Mouse (Mus musculus): Measurements from ENCODE around the gene Erc2.

Gene Erc2

GRCm38 (mm10) chr14:27948391-27948790 is 326.2 kb downstream of the Erc2 start:
- no peak for DNase-seq

- no peak for DNase-seq
Measured at GRCm38 (mm10) chr14:27953814-27954213, 331.6 kb downstream of the Erc2 start.

DNA sequence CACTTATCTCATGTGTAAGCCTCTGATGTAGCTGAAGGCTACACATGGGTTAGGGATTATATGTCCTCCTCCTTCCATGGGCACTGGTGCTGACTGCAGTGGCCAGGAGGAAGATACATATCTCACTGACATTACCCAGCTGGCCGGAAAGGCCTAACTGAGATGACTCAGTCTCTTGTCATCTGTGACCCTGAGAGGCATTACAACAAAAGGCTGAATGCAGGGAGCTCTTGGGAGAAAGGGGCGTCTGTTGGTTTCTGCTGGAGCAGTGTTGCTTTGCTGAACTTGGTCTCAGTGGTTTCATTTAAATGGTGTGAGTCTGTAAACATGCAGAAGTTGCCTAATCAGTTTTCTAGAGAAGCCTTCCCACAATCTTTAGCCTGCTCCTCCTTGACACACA is 334.6 kb downstream of the Erc2 start:
- no peak for DNase-seq

DNA sequence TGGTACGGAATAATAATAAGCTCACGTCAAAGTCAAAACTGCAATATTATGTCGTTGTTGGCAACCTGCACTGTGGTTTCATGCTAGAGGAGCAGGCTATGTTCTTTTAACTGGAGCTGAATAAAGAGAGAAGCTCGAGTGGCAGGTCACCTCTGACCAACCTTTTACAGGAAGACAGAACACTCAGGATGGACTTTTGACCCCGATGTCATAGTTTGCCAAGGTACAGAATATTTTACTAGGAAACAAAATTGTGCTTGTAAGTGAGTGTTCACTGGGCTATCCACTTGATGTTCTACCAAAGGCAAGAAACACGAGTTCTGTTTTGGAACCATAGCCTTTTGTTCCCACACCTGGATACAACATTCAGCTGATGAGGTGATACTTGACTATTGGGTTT is 351.5 kb downstream of the Erc2 start:
- no peak for DNase-seq

GRCm38 (mm10) chr14:27975661-27976060 is 353.4 kb downstream of the Erc2 start:
- DNase-seq = no peak

DNA sequence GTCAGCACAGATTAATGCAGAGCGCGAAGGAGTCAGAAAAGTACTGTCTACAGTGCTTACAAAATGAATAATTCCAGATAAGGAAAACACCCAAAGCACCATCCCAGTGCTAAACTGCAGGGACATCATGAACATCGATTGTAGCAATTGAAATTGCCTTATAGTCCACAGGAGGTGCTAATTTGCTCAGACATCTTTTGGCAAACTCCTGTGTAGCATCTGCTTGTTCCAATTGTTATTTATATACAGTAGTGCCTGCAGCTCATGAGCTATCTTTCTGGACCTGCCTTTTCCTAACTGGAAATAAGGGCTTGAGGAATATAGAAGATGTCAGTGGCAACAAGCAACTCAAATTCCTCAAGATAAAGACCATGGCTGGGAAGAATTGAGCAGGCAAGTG is 362.5 kb downstream of the Erc2 start:
- peak; percentile 11 to 14 for DNase-seq

DNA sequence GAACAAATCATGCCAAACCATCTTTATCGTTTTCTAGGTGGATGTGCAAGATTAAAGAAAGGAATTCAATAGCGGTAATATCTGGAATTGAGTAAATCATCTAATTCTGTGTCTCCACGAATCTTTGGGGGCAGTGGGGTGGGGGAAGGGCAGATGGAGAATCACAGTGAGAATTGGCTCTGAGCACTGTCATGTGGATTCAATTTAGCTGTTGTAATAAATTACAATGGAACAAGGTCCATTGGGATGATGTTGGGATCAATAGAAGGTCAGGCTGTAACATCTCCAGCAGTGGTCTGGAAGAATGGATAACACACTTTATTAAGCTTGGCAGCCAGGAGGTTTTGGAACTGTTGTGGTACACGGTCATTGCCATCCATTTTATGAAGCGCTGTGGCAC is 363.0 kb downstream of the Erc2 start:
- DNase-seq = no peak

DNA sequence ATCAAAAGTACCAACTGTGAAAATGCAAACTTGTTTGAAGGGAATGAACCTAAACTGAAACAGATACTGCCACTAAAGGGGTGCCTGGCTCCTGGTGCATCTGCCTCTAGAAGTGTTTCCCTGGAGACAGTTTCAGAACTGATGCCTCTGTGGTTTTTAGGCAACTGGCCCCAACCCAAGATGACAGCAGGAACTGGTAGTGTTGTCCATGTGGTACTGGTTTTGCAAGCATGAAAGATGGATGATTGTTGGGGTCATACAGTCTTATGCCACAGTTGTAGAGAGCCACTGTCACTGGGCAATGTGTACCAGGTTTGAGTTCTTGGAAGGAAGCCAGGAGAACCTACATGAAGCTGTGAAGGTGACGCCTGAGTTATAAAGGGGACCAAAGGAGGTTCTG is 365.2 kb downstream of the Erc2 start:
- DNase-seq = no peak

DNA sequence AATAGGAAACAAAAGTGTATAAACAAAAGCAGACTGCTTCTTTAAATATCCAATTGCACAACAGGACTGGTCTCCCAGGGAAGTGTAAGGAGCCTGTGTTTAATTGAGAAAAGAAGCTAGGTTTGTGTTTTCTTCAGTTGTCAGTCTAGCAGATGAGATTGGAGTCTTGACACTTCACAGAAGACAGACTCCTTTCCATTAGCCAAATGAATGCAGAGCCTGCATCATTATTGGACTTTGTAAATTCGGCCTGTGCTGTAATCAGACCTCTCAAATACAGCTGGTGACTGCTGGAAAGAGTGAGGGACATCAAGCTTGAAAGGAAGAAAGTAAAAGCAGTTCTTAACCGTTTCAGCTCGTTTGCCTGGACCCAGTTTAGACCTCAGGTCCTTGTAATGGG is 376.3 kb downstream of the Erc2 start:
- no peak for DNase-seq

DNA sequence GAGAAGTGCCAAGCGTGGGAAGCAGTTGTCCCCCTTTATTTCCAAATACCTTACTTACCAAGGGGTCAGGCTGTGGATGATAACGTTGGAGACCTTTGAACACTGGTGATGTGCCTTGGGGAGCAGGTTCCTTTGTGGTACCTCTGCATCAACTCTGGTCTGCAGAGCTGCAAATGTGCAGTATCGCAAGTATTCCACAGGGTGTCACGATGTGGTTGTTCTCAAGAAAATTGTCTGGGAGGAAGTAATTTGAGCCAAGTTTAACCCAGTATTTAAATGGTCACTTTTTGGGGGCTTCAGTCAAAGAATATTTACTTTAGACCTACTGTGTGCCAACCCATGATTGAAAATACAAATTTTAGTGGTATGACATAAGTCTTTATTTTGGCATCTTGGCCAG is 381.8 kb downstream of the Erc2 start:
- DNase-seq = no peak

GRCm38 (mm10) chr14:28010536-28011280 is 388.5 kb downstream of the Erc2 start:
- DNase-seq = no peak

GRCm38 (mm10) chr14:28023199-28023598 is 401.0 kb downstream of the Erc2 start:
- DNase-seq = peak; percentile 23 to 32

DNA sequence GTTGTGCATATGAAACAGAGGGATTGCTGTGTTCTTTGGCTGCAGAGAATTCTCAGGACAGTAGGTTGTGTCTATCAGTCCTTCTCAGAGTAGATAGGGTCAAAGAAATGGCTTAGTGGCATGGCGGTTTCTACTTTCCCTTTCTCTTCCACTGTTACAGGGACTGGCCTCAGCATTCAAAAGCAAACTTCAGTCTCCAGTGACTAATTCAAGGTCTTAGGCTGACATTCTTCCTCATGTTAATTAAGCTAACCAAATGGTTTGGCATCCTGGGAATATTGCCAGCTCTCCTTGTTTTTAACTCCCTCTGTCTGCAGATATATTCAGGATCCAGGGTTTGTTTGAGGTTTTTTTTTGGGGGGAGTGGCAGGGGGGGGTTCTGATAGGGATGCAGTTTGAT is 408.6 kb downstream of the Erc2 start:
- no peak for DNase-seq

GRCm38 (mm10) chr14:28035013-28035412 is 412.8 kb downstream of the Erc2 start:
- no peak for DNase-seq

- DNase-seq = no peak
Measured at GRCm38 (mm10) chr14:28043095-28043494, 420.9 kb downstream of the Erc2 start.

- DNase-seq = no peak
Measured at GRCm38 (mm10) chr14:28051646-28052045, 429.4 kb downstream of the Erc2 start.

DNA sequence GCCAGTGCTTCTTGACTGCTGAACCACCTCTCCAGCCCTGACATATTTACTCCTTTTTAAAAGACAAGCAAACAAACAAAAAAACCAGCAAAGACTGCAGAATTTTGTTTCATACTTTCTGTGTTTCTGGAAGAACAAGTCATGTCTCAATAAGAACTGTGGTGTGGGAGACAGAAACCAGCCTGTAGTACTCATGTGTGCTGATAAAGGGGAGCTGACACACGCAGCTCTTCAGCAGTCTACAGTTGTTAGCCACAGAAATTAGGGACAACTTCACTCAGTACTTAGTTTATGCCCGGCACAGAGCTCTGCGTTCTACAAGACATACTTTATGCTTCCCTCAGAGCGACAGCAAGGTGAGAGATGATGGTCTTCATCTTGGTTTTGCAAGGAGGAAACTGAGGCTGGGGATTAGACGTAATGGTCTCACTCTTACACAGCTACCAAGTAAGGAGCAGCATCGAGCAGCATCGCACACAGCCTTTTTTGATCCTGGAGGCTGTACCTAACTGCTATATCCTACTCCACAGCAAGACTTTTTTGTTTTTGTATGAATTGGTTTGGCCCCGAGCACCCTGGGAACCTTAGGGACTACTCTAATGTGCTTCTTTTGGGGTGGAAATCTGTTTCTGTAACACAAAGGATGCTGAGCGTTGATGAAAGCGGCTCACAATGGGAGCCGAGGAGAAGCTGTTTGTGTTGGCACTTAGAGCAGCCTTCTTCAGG is 435.1 kb downstream of the Erc2 start:
- no peak for DNase-seq

DNA sequence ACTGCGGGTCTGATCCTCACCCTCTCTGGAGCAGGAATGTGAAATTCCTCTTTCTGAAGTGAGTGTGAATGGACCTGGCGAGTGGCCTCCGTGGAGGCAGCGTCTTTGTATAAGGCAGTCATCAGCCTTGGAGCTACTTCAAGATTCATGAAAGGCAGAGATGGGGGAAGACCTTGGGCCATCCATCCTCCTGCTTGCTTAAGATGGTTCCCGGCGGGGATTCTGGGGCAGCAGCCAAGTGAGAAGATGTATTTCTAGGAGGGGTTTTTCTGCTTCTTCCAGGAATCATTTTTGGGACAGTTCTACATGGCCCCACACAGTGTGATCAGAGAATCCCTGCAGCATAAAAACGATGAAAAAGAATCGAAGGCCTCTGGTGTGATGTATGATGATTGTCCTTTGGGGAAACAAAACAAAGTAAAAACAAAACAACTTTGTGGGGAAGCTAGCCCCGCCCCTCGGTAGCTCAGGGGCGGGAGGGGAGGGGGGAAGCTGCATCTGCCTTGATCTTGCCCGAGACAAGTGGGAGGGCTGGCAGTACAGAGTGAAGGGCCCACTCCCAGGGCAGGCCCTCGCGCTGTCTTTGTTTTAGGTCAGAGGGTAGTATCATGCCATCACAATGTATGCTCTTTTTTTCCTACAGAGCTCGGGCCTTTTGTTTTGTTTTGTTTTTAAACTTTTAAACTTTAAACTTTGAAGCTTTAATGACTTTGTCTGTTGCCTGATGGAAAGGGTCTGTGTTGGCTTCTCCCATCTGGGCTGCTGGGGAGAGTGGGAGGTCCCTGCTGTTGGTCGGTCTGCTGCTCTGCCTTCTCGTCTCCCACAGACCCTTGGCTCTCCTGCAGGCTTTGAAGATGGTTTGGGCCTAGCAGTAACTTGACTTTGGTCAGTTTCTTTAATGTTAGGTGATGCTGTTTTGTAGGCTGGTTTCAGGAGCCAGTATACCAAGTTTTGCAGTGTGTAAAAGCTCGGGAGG is 435.9 kb downstream of the Erc2 start:
- no peak for DNase-seq

GRCm38 (mm10) chr14:28060891-28061290 is 438.7 kb downstream of the Erc2 start:
- DNase-seq = no peak

GRCm38 (mm10) chr14:28061649-28062375 is 439.6 kb downstream of the Erc2 start:
- DNase-seq = no peak

- no peak for DNase-seq
Measured at GRCm38 (mm10) chr14:28068021-28068420, 445.8 kb downstream of the Erc2 start.

DNA sequence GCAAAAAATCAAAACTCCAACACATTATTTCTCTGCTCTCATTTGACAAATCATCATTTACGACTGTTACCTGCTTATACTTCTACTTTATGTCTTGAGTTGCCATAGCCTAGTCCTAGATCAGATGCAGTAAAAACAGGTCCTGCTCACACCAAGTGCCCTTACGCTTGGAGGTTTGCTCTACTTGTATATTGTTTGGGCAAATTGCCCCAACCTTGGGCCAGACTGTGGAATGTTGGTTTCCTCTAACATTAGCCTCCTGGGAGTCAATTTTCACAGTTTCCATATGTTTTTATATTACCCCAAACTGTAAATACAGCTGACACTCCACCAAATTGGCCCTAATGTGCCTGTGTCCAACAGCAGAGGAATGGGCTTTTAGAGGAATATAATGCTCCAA is 447.6 kb downstream of the Erc2 start:
- DNase-seq = no peak

- DNase-seq = no peak
Measured at GRCm38 (mm10) chr14:28072561-28072960, 450.3 kb downstream of the Erc2 start.
